Mouse (Mus musculus) G1E (cell line): ENCODE data around the gene Crtap.

Source experiments
- CTCF ChIP-seq: IDR thresholded peaks from 2 replicates; pipeline ENCODE4 v1.5.1; 2012; ENCODE audit warnings: low read depth, low read length, inconsistent platforms, mixed read lengths
- GATA2 ChIP-seq: IDR thresholded peaks from 2 replicates; pipeline ENCODE4 v1.6.1; 2012; ENCODE audit warnings: low read depth, low read length, inconsistent platforms, borderline replicate concordance
- TAL1 ChIP-seq: conservative IDR thresholded peaks from 2 replicates; pipeline ENCODE4 v1.6.1; 2012; ENCODE audit warnings: low read depth, low read length, inconsistent platforms, mixed read lengths

- TF ChIP-seq TAL1 (no peak), CTCF (no peak), GATA2 (no peak)
These were observed 11.2 kb upstream of the Crtap start for GRCm38 (mm10) chr9:114401685-114402080.
